Mouse (Mus musculus): ENCODE measurements at regions not wholly inside any gene's neighbourhood (a gene's known extent, or its start where the extent isn't known, plus 50 kb on each side); places are given as distances from the start of the nearest gene placed in this dataset.
"Not testable (repeated sequence)": the region's sequence is repeated elsewhere in the genome, so short reads cannot be mapped to it uniquely, and the experiment has no call there.

DNA sequence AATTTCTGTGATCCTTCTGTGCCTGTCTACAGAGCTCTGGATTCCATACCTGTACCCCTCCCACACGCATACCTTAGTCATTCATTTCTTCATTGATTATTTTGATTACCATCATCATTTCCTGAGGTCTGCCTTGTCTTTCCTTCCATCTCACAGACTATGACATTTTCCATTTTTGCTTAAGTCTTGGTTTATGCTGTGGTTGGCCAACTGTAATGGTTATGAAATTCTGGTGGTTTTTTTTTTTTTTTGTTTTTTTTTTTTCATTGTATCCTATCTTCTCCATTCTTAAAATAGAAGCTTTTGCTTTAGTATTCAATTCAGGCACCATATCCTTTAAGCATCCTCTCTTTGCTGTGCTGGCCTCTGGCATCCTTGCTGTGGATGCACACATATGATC is 227.4 kb downstream of the Gm15319 start:
- WGBS, result no CpG with 5 or more reads among the region's 1 CpGs
- not testable (repeated sequence) for ATAC-seq (ENCODE audit: low FRiP score)

DNA sequence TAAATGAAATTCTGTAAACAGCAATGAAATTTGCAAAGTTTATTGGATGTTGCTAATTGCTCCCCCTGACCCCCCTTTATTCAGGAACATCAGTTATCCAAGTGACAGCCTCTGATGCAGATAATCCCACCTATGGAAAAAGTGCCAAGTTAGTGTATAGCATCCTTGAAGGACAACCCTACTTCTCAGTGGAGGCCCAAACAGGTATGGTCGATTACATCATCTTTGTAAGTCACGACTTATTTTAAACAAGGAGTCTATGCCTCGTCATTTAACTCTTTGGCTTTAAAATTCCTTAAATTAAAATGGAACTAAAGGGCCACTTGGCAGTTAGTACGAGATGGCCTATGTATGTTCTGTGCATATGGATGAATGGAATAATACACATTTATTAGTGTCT is 217.6 kb downstream of the Gm15319 start:
- ATAC-seq (ENCODE audit: low FRiP score); H3K27ac ChIP-seq (replicated peaks); H3K4me2 ChIP-seq; H3K9me3 ChIP-seq (replicated peaks); H3K4me1 ChIP-seq; H3K27me3 ChIP-seq (replicated peaks); H3K36me3 ChIP-seq; H3K4me3 ChIP-seq (replicated peaks); H3K9ac ChIP-seq (replicated peaks): not testable (repeated sequence)
- 89% methylated on average over 4 of the region's 4 CpGs for WGBS

More for the DNA sequence above, 227.4 kb downstream of the Gm15319 start:
- not testable (repeated sequence) for H3K9ac ChIP-seq (replicated peaks); H3K4me1 ChIP-seq; H3K27ac ChIP-seq (replicated peaks); H3K36me3 ChIP-seq; H3K4me2 ChIP-seq; H3K4me3 ChIP-seq (replicated peaks); H3K9me3 ChIP-seq (replicated peaks); H3K27me3 ChIP-seq (replicated peaks)

DNA sequence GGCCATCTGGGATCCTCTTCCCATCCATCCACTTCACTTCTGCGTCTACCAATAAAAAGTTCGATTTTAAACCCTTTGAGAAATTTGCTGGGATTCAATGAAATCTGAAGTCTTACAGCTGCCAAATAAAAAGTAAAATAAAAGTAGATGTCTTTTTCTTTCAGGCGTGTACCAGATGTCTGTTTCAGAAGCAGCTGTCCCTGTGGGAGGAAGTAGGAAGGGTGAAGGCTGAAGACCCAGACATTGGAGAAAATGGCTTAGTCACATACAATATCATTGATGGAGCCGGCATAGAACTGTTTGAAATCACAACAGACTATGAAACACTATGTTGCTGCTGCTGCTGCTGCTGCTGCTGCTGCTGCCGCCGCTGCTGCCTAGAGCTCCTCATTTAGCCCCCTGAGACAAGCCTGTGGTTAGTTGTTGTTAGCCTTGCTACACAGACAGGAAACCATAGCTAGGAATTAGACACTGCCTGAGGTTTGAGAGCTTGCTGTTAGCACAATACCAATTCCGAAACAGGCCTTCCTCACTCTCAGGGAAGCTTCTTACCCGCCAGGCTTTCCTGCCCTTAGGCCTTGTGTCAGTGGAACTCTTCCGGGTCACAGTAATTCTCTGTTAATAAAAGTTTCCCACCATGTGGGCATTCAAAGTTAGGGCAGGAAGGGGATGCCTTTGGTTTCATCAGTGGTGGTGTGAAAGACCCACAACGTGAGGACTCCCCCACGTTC is 211.5 kb downstream of the Gm15319 start:
- not testable (repeated sequence) for H3K9me3 ChIP-seq (replicated peaks); H3K4me1 ChIP-seq; H3K36me3 ChIP-seq; H3K27ac ChIP-seq (replicated peaks); ATAC-seq (ENCODE audit: low FRiP score); H3K4me3 ChIP-seq (replicated peaks); H3K9ac ChIP-seq (replicated peaks); H3K4me2 ChIP-seq; H3K27me3 ChIP-seq (replicated peaks)
- 89% methylated on average over 9 of the region's 11 CpGs for WGBS

DNA sequence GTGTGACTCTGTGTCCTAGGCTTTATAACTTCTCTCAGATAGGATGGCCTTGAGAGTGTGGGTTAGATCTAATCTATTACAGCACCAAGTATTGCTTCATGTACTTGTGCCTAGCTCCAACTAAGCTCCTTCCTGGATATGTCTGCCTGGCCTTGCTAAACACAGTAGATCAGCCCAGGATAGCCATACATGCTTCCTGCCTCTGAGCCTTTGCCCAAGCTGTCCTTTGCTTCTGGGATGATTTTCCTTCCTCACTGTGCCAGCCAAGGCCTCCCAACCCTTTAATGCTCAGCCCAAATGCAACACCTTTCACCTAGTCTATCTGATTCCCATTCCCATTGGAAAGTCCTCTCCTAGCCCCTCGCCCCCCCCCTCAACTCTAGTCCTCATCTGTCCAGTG is 208.9 kb downstream of the Gm15319 start:
- H3K4me1 ChIP-seq; H3K9ac ChIP-seq (replicated peaks); H3K36me3 ChIP-seq; H3K4me3 ChIP-seq (replicated peaks); H3K27me3 ChIP-seq (replicated peaks); H3K9me3 ChIP-seq (replicated peaks); H3K27ac ChIP-seq (replicated peaks); H3K4me2 ChIP-seq; ATAC-seq (ENCODE audit: low FRiP score): not testable (repeated sequence)
- 97% methylated on average over 1 of the region's 1 CpGs for WGBS
